Mouse (Mus musculus) cerebellum, adult 2 months (tissue): ENCODE results near the gene Btbd35f6. TPM values are rescaled to one million over a fixed set of nuclear protein-coding genes. Genes with fewer than 3 reads are reported as not detected.
"Not testable (repeated sequence)": the region's sequence is repeated elsewhere in the genome, so short reads cannot be mapped to it uniquely, and the experiment has no call there.

Experiments
- DNase-seq, 2 experiments: peaks; one replicate each; pipeline ENCODE4 v3.0.0; 2021
- H3K27ac ChIP-seq: fragments of 200-500 bp; 2 replicates; pipeline ENCODE4 v1.5.1; 2012; ENCODE audit warnings: low read length, control low read depth, inconsistent platforms; ENCODE audit not compliant: insufficient read depth
- H3K27me3 ChIP-seq: fragments of 200-500 bp; 2 replicates; pipeline ENCODE4 v1.6.1; 2012; ENCODE audit warnings: inconsistent platforms, mild to moderate bottlenecking, low read length, moderate library complexity; ENCODE audit not compliant: control insufficient read depth, insufficient read depth
- H3K4me1 ChIP-seq: fragments of 200-500 bp; 2 replicates; pipeline ENCODE4 v1.6.1; 2011; ENCODE audit warnings: low read length; ENCODE audit not compliant: control insufficient read depth, insufficient read depth
- H3K4me3 ChIP-seq: fragments of 200-500 bp; replicated peaks from 2 replicates; pipeline ENCODE3; 2011; ENCODE audit warnings: mild to moderate bottlenecking, low read depth, low read length, control low read depth; ENCODE audit not compliant: insufficient read depth
- WGBS: fragments of 180-500 bp; shearing (Covaris S2); methylation state at CpG from one replicate; pipeline ENCODE4 v1.1.7; 2018; 5-methylcytosine and 5-hydroxymethylcytosine counted together
- polyA plus RNA-seq: library from polyadenylated mRNA; depleted of rRNA; stranded (reverse); fragments of >200 nt; gene quantifications from 2 replicates; pipeline ENCODE4 v1.2.3, GENCODE M21; 2012; rRNA removed

Btbd35f6 gene
- polyA plus RNA-seq, result not detected in 2 replicates

DNA sequence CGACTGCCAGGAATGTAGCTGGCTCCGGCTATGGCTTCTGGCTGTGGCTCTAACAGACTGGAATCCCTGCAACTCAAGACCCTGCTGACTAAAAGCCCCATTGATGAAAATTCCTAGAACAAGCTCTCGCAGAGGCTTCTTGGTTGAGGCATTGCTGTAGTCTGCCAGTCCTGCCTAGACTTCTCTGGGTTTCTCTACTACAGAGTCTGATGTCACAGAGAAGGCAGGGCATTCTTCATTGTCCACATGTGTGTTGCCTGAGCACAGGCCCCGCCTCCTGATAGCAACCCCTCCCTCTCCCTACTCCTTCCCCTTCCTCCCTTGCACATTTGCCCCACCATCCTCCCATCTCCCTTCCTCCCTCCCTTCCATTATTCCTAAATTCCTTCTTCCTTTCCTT lies at the start of gene Btbd35f6:
Gene Btbd35f6, minus strand, starts transcription at position 101 of the 400 bp plus-strand sequence.
- H3K27ac ChIP-seq, H3K4me1 ChIP-seq, H3K27me3 ChIP-seq, H3K4me3 ChIP-seq, DNase-seq: not testable (repeated sequence)
- 60% methylated on average over 1 of the region's 4 CpGs for WGBS

- H3K4me3 ChIP-seq, H3K27ac ChIP-seq, H3K4me1 ChIP-seq, H3K27me3 ChIP-seq, DNase-seq: not testable (repeated sequence)
Observed at GRCm38 (mm10) chrX:33986716-33987115, 30.4 kb upstream of the Btbd35f6 start, which contains the start of gene Gm21870. Gene Gm21870 (minus strand): TSS chrX:33986816.

DNA sequence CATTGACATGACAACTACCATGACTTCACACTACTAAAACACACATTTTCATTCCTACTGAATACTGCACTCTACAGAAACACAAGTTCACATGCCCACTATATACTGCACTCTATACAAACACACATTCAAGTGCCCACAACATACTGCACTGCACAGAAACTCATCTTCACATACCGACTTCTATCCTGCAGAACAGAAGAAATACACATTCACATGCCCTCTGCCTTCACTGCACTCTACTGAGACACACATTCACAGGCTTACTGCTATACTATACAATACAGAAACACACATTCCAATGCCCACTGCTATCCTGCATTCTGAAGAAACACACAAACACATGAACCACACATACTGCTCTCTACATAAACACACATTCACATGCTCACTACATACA lies 26.1 kb downstream of the Btbd35f6 start:
- no CpG with 5 or more reads among the region's 1 CpGs for WGBS
- not testable (repeated sequence) for H3K4me1 ChIP-seq, H3K27ac ChIP-seq, H3K4me3 ChIP-seq, H3K27me3 ChIP-seq
- DNase-seq, result peak in 1 of 2 experiments; percentile 7

DNA sequence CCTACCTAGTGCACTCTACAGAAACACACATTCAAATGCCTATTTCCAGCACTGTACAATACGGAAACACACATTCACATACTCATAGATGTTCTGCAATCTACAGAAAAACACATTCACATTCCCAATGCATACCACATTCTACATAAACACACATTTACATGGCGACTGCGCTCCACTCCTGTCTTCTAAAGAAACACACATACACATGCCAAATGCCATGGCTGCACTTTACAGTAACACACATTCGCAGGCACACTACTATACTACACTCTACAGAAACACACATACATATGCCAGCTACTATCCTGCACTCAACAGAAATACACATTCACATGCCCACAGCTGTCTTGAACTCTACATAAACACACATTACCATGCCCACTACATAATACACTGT lies 28.1 kb downstream of the Btbd35f6 start:
- not testable (repeated sequence) for H3K27me3 ChIP-seq

DNA sequence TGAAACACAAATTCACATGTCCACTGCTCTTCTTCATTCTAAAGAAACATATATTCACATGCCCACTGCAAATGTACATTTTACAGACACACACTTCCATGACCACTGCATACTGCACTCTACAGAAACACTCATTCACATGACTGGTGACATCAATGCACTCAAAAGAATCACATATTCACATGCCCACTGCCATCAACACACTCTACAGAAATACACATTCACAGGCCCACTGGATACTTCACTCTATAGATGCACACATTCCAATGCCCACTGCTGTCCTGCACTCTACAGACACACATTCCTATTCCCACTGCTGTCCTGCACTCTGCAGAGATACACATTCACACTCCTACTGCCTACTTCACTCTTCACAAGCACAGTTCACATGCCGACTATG lies 30.0 kb downstream of the Btbd35f6 start:
- H3K4me1 ChIP-seq, H3K27me3 ChIP-seq, DNase-seq, H3K27ac ChIP-seq, H3K4me3 ChIP-seq: not testable (repeated sequence)
- WGBS, result no CpG with 5 or more reads among the region's 1 CpGs

More for the DNA sequence above, 28.1 kb downstream of the Btbd35f6 start:
- not testable (repeated sequence) for H3K4me3 ChIP-seq, H3K4me1 ChIP-seq, DNase-seq, H3K27ac ChIP-seq
- 74% methylated on average over 4 of the region's 4 CpGs for WGBS

DNA sequence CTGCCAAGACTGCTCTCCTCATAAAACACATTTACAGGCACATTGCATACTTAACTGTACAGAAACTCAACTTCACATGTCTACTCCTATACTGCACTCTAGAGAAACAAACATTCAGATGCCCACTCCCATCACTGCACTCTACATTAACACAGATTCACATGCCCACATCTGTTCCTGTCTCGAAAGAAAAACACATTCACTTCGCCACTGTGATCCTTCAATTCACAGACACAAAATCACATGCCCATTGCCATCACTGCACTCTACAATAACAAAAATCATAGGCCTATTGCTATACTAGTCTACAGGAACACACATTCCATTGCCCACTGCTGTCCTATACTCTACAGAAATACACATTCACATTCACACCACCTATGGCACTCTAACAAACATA lies 30.9 kb downstream of the Btbd35f6 start:
- DNase-seq, H3K27ac ChIP-seq, H3K27me3 ChIP-seq, H3K4me1 ChIP-seq, H3K4me3 ChIP-seq: not testable (repeated sequence)
- 75% methylated on average over 2 of the region's 2 CpGs for WGBS

Other genes with a start within 250 kb of the Btbd35f6 start
- not detected in 2 replicates for gene Gm21870, start 30.3 kb upstream of the Btbd35f6 start, polyA plus RNA-seq
- gene Btbd35f9, start 205.0 kb upstream of the Btbd35f6 start, polyA plus RNA-seq, result not detected in 2 replicates